ENCODE assay signal across 15 mouse cellular contexts in genomic region chr3:89847126-89847525, GRCm38 (mm10). TPM values are rescaled to one million over a fixed set of nuclear protein-coding genes. Genes with fewer than 3 reads are reported as not detected.
DNase-seq lines count a peak whose midpoint lies in the region; ATAC-seq and TF ChIP-seq lines count a peak whose summit lies in the region.
"Had no signal": no experiment of that assay in that cellular context is flagged by ENCODE, and none has a peak within 500 bp of the region (broad histone marks: within the 10 kb centered on the region; RNA-seq: fewer than 3 reads in every experiment).

No protein-coding gene starts in this region.

- no peak overlapping the region for H3K4me3 ChIP-seq in heart, postnatal 0 days (ENCODE audit: low read depth, low read length)
- no peak overlapping the region for H3K4me3 ChIP-seq in liver, postnatal 0 days (ENCODE audit: low read depth, low read length)
- H3K4me3 ChIP-seq in liver, embryonic 11.5 days (ENCODE audit: low read depth, low read length), result no peak overlapping the region
- no peak overlapping the region for H3K4me3 ChIP-seq in intestine, postnatal 0 days (ENCODE audit: low read depth, low read length)
- H3K4me3 ChIP-seq: embryonic facial prominence, embryonic 12.5 days; hindbrain, embryonic 10.5 days; limb, embryonic 10.5 days; midbrain, embryonic 10.5 days had no signal

- no peak for TF ChIP-seq EP300 in heart, postnatal 0 days (IDR thresholded peaks at IDR 0.05; ENCODE audit: low read depth)
- TF ChIP-seq EP300 in liver, postnatal 0 days (IDR thresholded peaks at IDR 0.05; ENCODE audit: low read depth), result no peak

- WGBS in heart, postnatal 0 days, result 79% methylated on average over 3 of the region's 3 CpGs
- 74% methylated on average over 3 of the region's 3 CpGs for whole genome bisulfite sequencing in liver, postnatal 0 days (ENCODE audit: insufficient replicate concordance)
- 80% methylated on average over 3 of the region's 3 CpGs for WGBS in liver, embryonic 11.5 days
- 71% methylated on average over 3 of the region's 3 CpGs for WGBS in intestine, postnatal 0 days

- no peak overlapping the region for H3K4me2 ChIP-seq in heart, postnatal 0 days (ENCODE audit: low read depth, low read length)
- H3K4me2 ChIP-seq in liver, postnatal 0 days (ENCODE audit: low read depth, low read length), result no peak overlapping the region
- H3K4me2 ChIP-seq in liver, embryonic 11.5 days, result no peak overlapping the region
- no peak overlapping the region for H3K4me2 ChIP-seq in intestine, postnatal 0 days (replicated peaks; ENCODE audit: low read depth)
- H3K4me2 ChIP-seq: embryonic facial prominence, embryonic 12.5 days had no signal

- peak overlapping the region; percentile 69 for H3K27ac ChIP-seq in heart, postnatal 0 days (ENCODE audit: low read depth)
- no peak overlapping the region for H3K27ac ChIP-seq in liver, postnatal 0 days (ENCODE audit: low read depth)
- H3K27ac ChIP-seq in liver, embryonic 11.5 days (ENCODE audit: low read depth, low read length), result no peak overlapping the region; the same call in 1 of the 2 replicates
- no peak overlapping the region for H3K27ac ChIP-seq in intestine, postnatal 0 days (ENCODE audit: low read depth, low read length)
- H3K27ac ChIP-seq: embryonic facial prominence, embryonic 12.5 days; hindbrain, embryonic 10.5 days; limb, embryonic 10.5 days; midbrain, embryonic 10.5 days had no signal

- no peak for DNase-seq in heart, postnatal 0 days (ENCODE audit: low spot score)
- DNase-seq in heart, postnatal 25 days (ENCODE audit: low spot score), result no peak
- DNase-seq in liver, postnatal 0 days, result no peak
- no peak for DNase-seq in liver, embryonic 11.5 days (ENCODE audit: low spot score)
- DNase-seq in R1 (ENCODE audit: low read depth, low spot score), result peak; percentile 28
- no peak for DNase-seq in cerebellum, adult 9-11 months
- DNase-seq: forebrain, postnatal 0 days; gastrocnemius, postnatal 14 days; thymus, adult 2 months had no signal

- intact Hi-C loops in heart, postnatal 25 days (cut with DNase I), result no loop called here

- H3K36me3 ChIP-seq in heart, postnatal 0 days (replicated peaks; ENCODE audit: control insufficient read depth, insufficient read depth, low read length), result peaks cover 4% of the 10 kb centered on the region; the same call in 1 of the 2 replicates
- no peaks in the 10 kb centered on the region for H3K36me3 ChIP-seq in liver, postnatal 0 days (replicated peaks; ENCODE audit: insufficient read depth, low read length)
- H3K36me3 ChIP-seq in liver, embryonic 11.5 days (ENCODE audit: control insufficient read depth, insufficient read depth, low read length), result 0 out of 2 replicates have a peak, but pooled peaks cover 1% of the 10 kb centered on the region
- no peaks in the 10 kb centered on the region for H3K36me3 ChIP-seq in intestine, postnatal 0 days (ENCODE audit: control insufficient read depth, insufficient read depth)
- H3K36me3 ChIP-seq: embryonic facial prominence, embryonic 12.5 days; hindbrain, embryonic 10.5 days; limb, embryonic 10.5 days; midbrain, embryonic 10.5 days had no signal

- no peak overlapping the region for H3K9ac ChIP-seq in heart, postnatal 0 days (replicated peaks; ENCODE audit: low read depth, low read length)
- no peak overlapping the region for H3K9ac ChIP-seq in liver, postnatal 0 days (replicated peaks)
- no peak overlapping the region for H3K9ac ChIP-seq in liver, embryonic 11.5 days (ENCODE audit: low read depth, low read length)
- no peak overlapping the region for H3K9ac ChIP-seq in intestine, postnatal 0 days (ENCODE audit: low read depth, low read length)
- H3K9ac ChIP-seq: embryonic facial prominence, embryonic 12.5 days; forebrain, postnatal 0 days had no signal

- no peaks in the 10 kb centered on the region for H3K4me1 ChIP-seq in heart, postnatal 0 days (ENCODE audit: control insufficient read depth, insufficient read depth)
- H3K4me1 ChIP-seq in liver, postnatal 0 days (ENCODE audit: insufficient read depth), result peaks cover 4% of the 10 kb centered on the region
- H3K4me1 ChIP-seq in liver, embryonic 11.5 days (replicated peaks; ENCODE audit: control insufficient read depth, insufficient read depth, low read length), result peaks cover 5% of the 10 kb centered on the region
- no peaks in the 10 kb centered on the region for H3K4me1 ChIP-seq in intestine, postnatal 0 days (replicated peaks; ENCODE audit: control insufficient read depth, insufficient read depth, low read length)
- H3K4me1 ChIP-seq: embryonic facial prominence, embryonic 12.5 days; midbrain, embryonic 10.5 days had no signal

- H3K9me3 ChIP-seq in heart, postnatal 0 days (replicated peaks; ENCODE audit: control insufficient read depth, low read length), result no peaks in the 10 kb centered on the region
- H3K9me3 ChIP-seq in liver, postnatal 0 days (ENCODE audit: low read length), result no peaks in the 10 kb centered on the region
- no peaks in the 10 kb centered on the region for H3K9me3 ChIP-seq in liver, embryonic 11.5 days (ENCODE audit: control insufficient read depth, low read length)
- no peaks in the 10 kb centered on the region for H3K9me3 ChIP-seq in intestine, postnatal 0 days (ENCODE audit: control insufficient read depth)
- H3K9me3 ChIP-seq: embryonic facial prominence, embryonic 12.5 days; hindbrain, embryonic 10.5 days; limb, embryonic 10.5 days; midbrain, embryonic 10.5 days had no signal

- ATAC-seq in heart, postnatal 0 days (ENCODE audit: insufficient read depth, low read depth), result no peak
- ATAC-seq in liver, postnatal 0 days, result no peak
- ATAC-seq in liver, embryonic 11.5 days (replicated peaks; ENCODE audit: low FRiP score), result no peak
- no peak for ATAC-seq in intestine, postnatal 0 days
- ATAC-seq: activated CD4-positive, CD25-positive, alpha-beta regulatory T cell, adult 4 months; forebrain, postnatal 0 days had no signal

- TF ChIP-seq CTCF in heart, postnatal 0 days (IDR thresholded peaks at IDR 0.05; ENCODE audit: low read depth), result no peak
- TF ChIP-seq CTCF in liver, postnatal 0 days (IDR thresholded peaks at IDR 0.05; ENCODE audit: low read depth), result peak; percentile 17; the same call in 1 of the 2 replicates
- TF ChIP-seq CTCF in intestine, postnatal 0 days (IDR thresholded peaks at IDR 0.05; ENCODE audit: low read depth), result peak; percentile 39

- no peaks in the 10 kb centered on the region for H3K27me3 ChIP-seq in heart, postnatal 0 days (ENCODE audit: control insufficient read depth, insufficient read depth, low read length)
- H3K27me3 ChIP-seq in liver, postnatal 0 days (ENCODE audit: insufficient read depth, low read length), result no peaks in the 10 kb centered on the region
- H3K27me3 ChIP-seq in liver, embryonic 11.5 days (replicated peaks; ENCODE audit: control insufficient read depth, insufficient read depth, low read length), result no peaks in the 10 kb centered on the region
- no peaks in the 10 kb centered on the region for H3K27me3 ChIP-seq in intestine, postnatal 0 days (replicated peaks; ENCODE audit: control insufficient read depth, insufficient read depth, low read length)
- H3K27me3 ChIP-seq: embryonic facial prominence, embryonic 12.5 days had no signal

RNA-seq across cellular contexts. Expression of gene She, which starts 16.0 kb away (rescaled TPM):
- total RNA-seq in heart, postnatal 0 days (2014; rRNA removed; ENCODE audit: low replicate concordance), result 11.9 and 14.1 TPM in 2 replicates
- 4.0 and 4.6 TPM in 2 replicates for polyA plus RNA-seq in heart, postnatal 0 days (2015; fragmentation: Nextera tagmentation; extraction: Ambion mirVana)
- total RNA-seq in heart, postnatal 25 days (2021), result 10 to 100 TPM; 12.1 to 14.7 TPM
- 0.92 and 1.00 TPM in 2 replicates for polyA plus RNA-seq in liver, postnatal 0 days (2015; fragmentation: Nextera tagmentation; extraction: Ambion mirVana)
- polyA plus RNA-seq in liver, embryonic 11.5 days (2014; fragmentation: Nextera tagmentation; extraction: Ambion mirVana), result 3.2 and 3.9 TPM in 2 replicates
- polyA plus RNA-seq in intestine, postnatal 0 days (2015; fragmentation: Nextera tagmentation; extraction: Ambion mirVana), result 1.6 and 1.8 TPM in 2 replicates
